Mouse (Mus musculus) heart, embryonic 16.5 days (tissue): ENCODE measurements around the gene Gm13539. TPM values are rescaled to one million over a fixed set of nuclear protein-coding genes. Genes with fewer than 3 reads are reported as not detected.

Experiments
- ATAC-seq: fragments of 200-750 bp; cut with Nextera tagmentation; replicated peaks from 2 replicates; pipeline ENCODE4 v1.8.0; 2017; ENCODE audit warnings: moderate number of reproducible peaks; ENCODE audit not compliant: insufficient read depth, low FRiP score; ENCODE audit errors: extremely low read depth
- H3K27ac ChIP-seq: fragments of 300-500 bp; sonication (generic); 2 replicates; pipeline ENCODE4 v1.5.1; 2014; ENCODE audit warnings: mild to moderate bottlenecking, low read length, control low read depth, moderate library complexity
- H3K27me3 ChIP-seq: fragments of 300-500 bp; sonication (generic); 2 replicates; pipeline ENCODE4 v1.6.1; 2014; ENCODE audit warnings: low read length, mixed read lengths; ENCODE audit not compliant: control insufficient read depth, insufficient read depth
- H3K36me3 ChIP-seq: fragments of 300-500 bp; sonication (generic); 2 replicates; pipeline ENCODE4 v1.6.1; 2014; ENCODE audit not compliant: control insufficient read depth, insufficient read depth
- H3K4me1 ChIP-seq: fragments of 300-500 bp; sonication (generic); 2 replicates; pipeline ENCODE4 v1.6.1; 2014; ENCODE audit warnings: low read length, mixed read lengths; ENCODE audit not compliant: control insufficient read depth, insufficient read depth
- H3K4me2 ChIP-seq: fragments of 300-500 bp; sonication (generic); 2 replicates; pipeline ENCODE4 v1.6.1; 2014; ENCODE audit warnings: low read depth, mild to moderate bottlenecking, control low read depth, low read length
- H3K4me3 ChIP-seq: fragments of 300-500 bp; sonication (generic); 2 replicates; pipeline ENCODE4 v1.5.1; 2014; ENCODE audit warnings: mild to moderate bottlenecking, control low read depth, low read length
- H3K9ac ChIP-seq: fragments of 300-500 bp; sonication (generic); 2 replicates; pipeline ENCODE4 v1.6.1; 2014; ENCODE audit warnings: low read length, control low read depth
- H3K9me3 ChIP-seq: fragments of 300-500 bp; sonication (generic); replicated peaks from 2 replicates; pipeline ENCODE4 v1.6.1; 2016; ENCODE audit warnings: low read length; ENCODE audit not compliant: control insufficient read depth
- WGBS: fragments of 180-500 bp; shearing (Covaris S2); extraction: QIAGEN DNeasy Blood & Tissue Kit; methylation state at CpG from one replicate; pipeline ENCODE4 v1.1.7; 2014; 5-methylcytosine and 5-hydroxymethylcytosine counted together
- polyA plus RNA-seq: library from polyadenylated mRNA; unstranded; fragments of >200 nt; fragmentation: Nextera tagmentation; extraction: Ambion mirVana; gene quantifications from 2 replicates; pipeline ENCODE4 v1.2.1, GENCODE M21; 2015

Gene Gm13539
- polyA plus RNA-seq, 1 experiment from 2014 or later: 0.26 TPM

- no peak overlapping the region for H3K27ac ChIP-seq
- H3K4me1 ChIP-seq: no peaks in the 10 kb centered on the region
- H3K9me3 ChIP-seq: no peaks in the 10 kb centered on the region
- no peaks in the 10 kb centered on the region for H3K27me3 ChIP-seq
- 69% methylated on average over 2 of the region's 2 CpGs for WGBS
- H3K9ac ChIP-seq: no peak overlapping the region
- no peak for ATAC-seq
- no peak overlapping the region for H3K4me2 ChIP-seq
- no peaks in the 10 kb centered on the region for H3K36me3 ChIP-seq
- H3K4me3 ChIP-seq: no peak overlapping the region
Observed at GRCm38 (mm10) chr2:25774640-25775039, 7.4 kb upstream of the Gm13539 start.

- H3K4me2 ChIP-seq: no peak overlapping the region
Observed at GRCm38 (mm10) chr2:25775991-25776390, 6.1 kb upstream of the Gm13539 start.

GRCm38 (mm10) chr2:25776717-25777116, 5.3 kb upstream of the Gm13539 start, which contains the start of gene Lcn11:
Gene Lcn11 (plus strand): TSS chr2:25777017.
- H3K36me3 ChIP-seq: no peaks in the 10 kb centered on the region
- no peaks in the 10 kb centered on the region for H3K4me1 ChIP-seq
- no peak within 1 kb of the TSS for H3K4me3 ChIP-seq
- H3K27ac ChIP-seq: no peak within 1 kb of the TSS
- H3K9me3 ChIP-seq: no peaks in the 10 kb centered on the region
- no peak within 1 kb of the TSS for H3K9ac ChIP-seq
- no peak for ATAC-seq
- 87% methylated on average over 1 of the region's 1 CpGs for WGBS
- no peak within 1 kb of the TSS for H3K4me2 ChIP-seq
- H3K27me3 ChIP-seq: peaks cover 2% of the 10 kb centered on the region; the same call in 1 of the 2 replicates

More at GRCm38 (mm10) chr2:25775991-25776390, 6.1 kb upstream of the Gm13539 start:
- Histone ChIP-seq H3K27me3 (peaks cover 2% of the 10 kb centered on the region; the same call in 1 of the 2 replicates), H3K27ac (no peak overlapping the region), H3K4me1 (no peaks in the 10 kb centered on the region), H3K9me3 (no peaks in the 10 kb centered on the region), H3K36me3 (no peaks in the 10 kb centered on the region), H3K4me3 (no peak overlapping the region), H3K9ac (no peak overlapping the region)
- WGBS: 72% methylated on average over 3 of the region's 3 CpGs
- no peak for ATAC-seq

DNA sequence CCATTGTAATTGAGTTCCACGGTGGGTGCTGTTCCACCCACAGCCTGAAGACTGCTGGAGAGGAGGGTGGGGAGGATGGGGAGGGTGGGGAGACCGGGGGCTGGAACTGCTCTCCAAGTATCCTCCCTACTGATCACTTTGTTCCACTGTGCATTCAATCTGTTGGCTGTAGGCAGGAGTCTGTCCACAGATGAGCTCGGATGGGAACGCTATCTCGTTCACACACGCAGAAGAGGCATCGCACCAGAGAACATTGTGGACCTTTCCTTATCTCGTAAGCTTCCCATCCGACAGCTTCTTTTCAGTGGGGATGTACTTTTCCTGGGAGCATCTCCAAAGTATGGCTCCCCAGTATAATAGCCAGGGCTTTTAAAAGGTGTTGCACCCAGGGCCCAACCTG, 3.0 kb upstream of the Gm13539 start:
- H3K4me3 ChIP-seq: no peak overlapping the region
- no peak overlapping the region for H3K4me2 ChIP-seq
- no peaks in the 10 kb centered on the region for H3K4me1 ChIP-seq
- H3K27me3 ChIP-seq: peaks cover 2% of the 10 kb centered on the region; the same call in 1 of the 2 replicates
- H3K36me3 ChIP-seq: no peaks in the 10 kb centered on the region
- H3K9ac ChIP-seq: no peak overlapping the region
- WGBS: 67% methylated on average over 9 of the region's 9 CpGs
- ATAC-seq: no peak
- no peak overlapping the region for H3K27ac ChIP-seq
- no peaks in the 10 kb centered on the region for H3K9me3 ChIP-seq

- Histone ChIP-seq H3K4me1 (no peaks in the 10 kb centered on the region), H3K9me3 (no peaks in the 10 kb centered on the region), H3K4me2 (no peak overlapping the region), H3K9ac (no peak overlapping the region), H3K4me3 (no peak overlapping the region), H3K36me3 (no peaks in the 10 kb centered on the region), H3K27me3 (peaks cover 4% of the 10 kb centered on the region; the same call in 1 of the 2 replicates), H3K27ac (no peak overlapping the region)
- ATAC-seq: no peak
- WGBS: 52% methylated on average over 4 of the region's 4 CpGs
Observed at GRCm38 (mm10) chr2:25780921-25781320, 1.1 kb upstream of the Gm13539 start.

- H3K27ac ChIP-seq: no peak overlapping the region
- ATAC-seq: no peak
- no peak overlapping the region for H3K4me2 ChIP-seq
- H3K36me3 ChIP-seq: no peaks in the 10 kb centered on the region
- H3K4me3 ChIP-seq: no peak overlapping the region
- H3K27me3 ChIP-seq: peaks cover 4% of the 10 kb centered on the region; the same call in 1 of the 2 replicates
- H3K9me3 ChIP-seq: no peaks in the 10 kb centered on the region
- WGBS: 61% methylated on average over 5 of the region's 5 CpGs
- H3K9ac ChIP-seq: no peak overlapping the region
- no peaks in the 10 kb centered on the region for H3K4me1 ChIP-seq
Observed at GRCm38 (mm10) chr2:25785573-25786322, 3.7 kb downstream of the Gm13539 start.

GRCm38 (mm10) chr2:25789092-25789491, 7.0 kb downstream of the Gm13539 start:
- Histone ChIP-seq H3K9me3 (no peaks in the 10 kb centered on the region), H3K27me3 (peaks cover 2% of the 10 kb centered on the region; the same call in 1 of the 2 replicates), H3K4me3 (no peak overlapping the region), H3K4me2 (no peak overlapping the region), H3K9ac (no peak overlapping the region), H3K4me1 (no peaks in the 10 kb centered on the region), H3K27ac (no peak overlapping the region), H3K36me3 (no peaks in the 10 kb centered on the region)
- no peak for ATAC-seq
- WGBS: 66% methylated on average over 3 of the region's 3 CpGs

GRCm38 (mm10) chr2:25797635-25798034, 15.6 kb downstream of the Gm13539 start:
- 19% methylated on average over 2 of the region's 2 CpGs for WGBS
- Histone ChIP-seq H3K4me2 (no peak overlapping the region), H3K27ac (no peak overlapping the region), H3K27me3 (no peaks in the 10 kb centered on the region), H3K9me3 (no peaks in the 10 kb centered on the region), H3K4me1 (no peaks in the 10 kb centered on the region), H3K36me3 (no peaks in the 10 kb centered on the region), H3K4me3 (no peak overlapping the region), H3K9ac (no peak overlapping the region)
- 0 out of 2 replicates have a peak, but pooled peaks have one; percentile 18 for ATAC-seq

- ATAC-seq: no peak; the same call in 1 of the 2 replicates
- WGBS: 45% methylated on average over 5 of the region's 5 CpGs
- H3K27me3 ChIP-seq: no peaks in the 10 kb centered on the region
- H3K4me3 ChIP-seq: no peak overlapping the region
- no peak overlapping the region for H3K4me2 ChIP-seq
- H3K9ac ChIP-seq: no peak overlapping the region
- H3K27ac ChIP-seq: no peak overlapping the region
- no peaks in the 10 kb centered on the region for H3K36me3 ChIP-seq
- H3K9me3 ChIP-seq: no peaks in the 10 kb centered on the region
- H3K4me1 ChIP-seq: no peaks in the 10 kb centered on the region
Observed at GRCm38 (mm10) chr2:25798065-25798464, 16.0 kb downstream of the Gm13539 start.
